Mouse (Mus musculus): ENCODE results near the gene Guca2a.

Guca2a gene

GRCm38 (mm10) chr4:119642666-119643065 is 5.2 kb downstream of the Guca2a start:
- DNase-seq (ENCODE audit: low read depth) = no peak

DNA sequence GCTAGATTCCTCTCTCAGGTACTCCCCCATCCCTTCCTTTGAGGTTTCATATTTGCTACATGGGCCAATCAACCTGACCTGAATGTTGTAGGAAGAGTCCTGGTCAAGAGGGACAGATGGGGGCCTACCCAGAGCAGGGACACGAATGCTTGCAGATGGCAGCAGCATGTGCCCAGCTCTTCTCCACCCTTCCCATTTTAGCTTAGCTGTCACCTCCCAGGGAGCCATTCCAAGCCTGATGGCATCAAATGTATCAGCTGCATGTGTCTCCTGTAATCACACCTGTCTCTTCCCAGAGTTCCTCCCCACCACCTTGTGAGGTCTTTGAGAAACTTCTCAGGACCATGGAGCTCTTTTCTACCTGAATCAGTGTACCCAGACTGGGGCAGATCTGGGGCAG is 19.5 kb downstream of the Guca2a start:
- DNase-seq (ENCODE audit: low read depth) = no peak

DNA sequence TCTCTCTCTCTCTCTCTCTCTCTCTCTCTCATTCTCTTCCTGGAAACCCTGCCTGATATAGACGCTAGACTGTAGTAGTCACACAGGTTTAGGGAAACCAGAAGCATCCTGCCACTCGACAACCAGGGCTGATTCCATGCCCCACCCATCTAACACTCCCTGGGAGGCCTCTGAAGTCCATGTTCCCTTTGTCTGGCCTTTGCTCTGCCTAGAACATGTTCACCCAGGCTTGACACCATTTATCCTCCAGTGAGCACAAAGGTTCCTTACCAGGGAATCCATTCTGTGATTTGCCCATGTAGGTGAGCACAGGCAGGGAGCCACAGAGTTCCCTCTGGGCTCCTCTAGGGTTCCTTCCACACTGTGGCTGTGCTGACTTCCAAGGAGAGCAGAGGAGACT is 20.7 kb downstream of the Guca2a start:
- no peak for DNase-seq (ENCODE audit: low read depth)

GRCm38 (mm10) chr4:119658731-119659130 is 21.2 kb downstream of the Guca2a start, which contains the start of gene Guca2b:
Guca2b (minus strand) TSS chr4:119658954.
- DNase-seq (ENCODE audit: low read depth) = no peak

- DNase-seq (ENCODE audit: low read depth) = no peak
These were observed 22.5 kb downstream of the Guca2a start for GRCm38 (mm10) chr4:119660007-119660406.

GRCm38 (mm10) chr4:119662151-119662550 is 24.6 kb downstream of the Guca2a start:
- DNase-seq (ENCODE audit: low read depth) = no peak

DNA sequence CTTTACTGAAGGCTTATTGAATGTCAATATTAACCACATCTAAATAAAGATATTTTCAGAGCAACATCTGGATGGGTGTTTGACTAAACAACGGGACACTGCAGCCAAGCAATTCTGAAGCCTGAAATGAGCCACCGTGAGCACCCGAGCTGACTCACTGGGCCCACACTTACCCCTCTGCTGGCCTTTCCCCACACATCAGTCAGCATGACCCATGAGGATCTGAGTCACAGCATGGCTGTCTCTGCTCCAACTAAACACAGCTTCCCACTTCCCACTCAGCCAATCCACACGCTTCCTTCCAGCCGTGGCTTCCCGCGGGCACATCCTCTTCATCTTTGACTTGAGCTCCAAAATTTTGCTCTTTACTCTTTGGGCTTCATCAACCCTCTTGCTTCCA is 25.5 kb downstream of the Guca2a start:
- no peak for DNase-seq (ENCODE audit: low read depth)

GRCm38 (mm10) chr4:119663409-119664095 is 26.0 kb downstream of the Guca2a start:
- DNase-seq (ENCODE audit: low read depth) = no peak

DNA sequence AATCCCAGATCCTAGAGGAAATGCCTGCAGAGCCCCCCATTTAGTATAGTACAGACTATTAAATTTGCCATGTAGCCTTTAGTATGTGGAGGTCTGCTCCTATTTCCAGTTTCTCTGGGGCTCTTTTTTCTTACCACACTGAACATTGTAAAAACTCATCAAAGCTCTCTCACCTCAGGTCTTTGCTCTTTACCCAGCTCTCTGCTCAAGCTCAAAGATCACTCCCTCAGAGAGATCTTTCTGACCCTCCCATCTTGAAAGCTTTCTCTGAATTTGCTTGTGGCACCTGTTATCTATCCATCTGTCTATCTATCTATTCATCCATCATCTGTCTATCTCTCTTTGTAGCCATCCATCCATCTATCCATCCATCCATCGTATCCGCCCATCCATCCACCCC is 27.7 kb downstream of the Guca2a start:
- DNase-seq (ENCODE audit: low read depth) = no peak

- no peak for DNase-seq (ENCODE audit: low read depth)
These were observed 28.6 kb downstream of the Guca2a start for GRCm38 (mm10) chr4:119666116-119666515.

GRCm38 (mm10) chr4:119667454-119667853 is 29.9 kb downstream of the Guca2a start:
- peak; percentile 62 for DNase-seq (ENCODE audit: low read depth)

DNA sequence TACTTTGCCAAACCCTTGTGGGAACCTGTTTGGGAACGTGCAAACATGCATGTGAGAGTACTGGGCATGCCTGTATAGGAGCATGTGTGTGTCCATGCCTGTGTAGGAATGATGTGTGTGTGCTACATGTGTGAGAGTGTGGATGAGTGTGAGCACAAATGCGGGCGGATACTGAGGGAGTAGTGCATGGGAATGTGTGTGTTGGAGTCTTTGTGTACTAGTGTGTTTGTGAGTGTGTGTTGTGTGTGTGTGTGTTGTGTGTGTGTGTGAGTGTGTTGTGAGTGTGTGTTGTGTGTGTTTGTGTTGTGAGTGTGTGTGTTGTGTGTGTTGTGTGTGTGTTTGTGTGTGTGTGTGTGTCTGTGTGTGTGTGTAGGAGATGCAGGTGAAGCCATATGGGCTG is 30.7 kb downstream of the Guca2a start:
- no peak for DNase-seq (ENCODE audit: low read depth)

- DNase-seq (ENCODE audit: low read depth) = no peak
These were observed 31.1 kb downstream of the Guca2a start for GRCm38 (mm10) chr4:119668596-119668995.

- DNase-seq (ENCODE audit: low read depth) = no peak
These were observed 32.1 kb downstream of the Guca2a start for GRCm38 (mm10) chr4:119669356-119670209.

GRCm38 (mm10) chr4:119670210-119670555 is 32.7 kb downstream of the Guca2a start:
- DNase-seq (ENCODE audit: low read depth) = no peak

- DNase-seq (ENCODE audit: low read depth) = no peak
These were observed 33.2 kb downstream of the Guca2a start for GRCm38 (mm10) chr4:119670736-119671135.

GRCm38 (mm10) chr4:119671164-119671563 is 33.7 kb downstream of the Guca2a start:
- no peak for DNase-seq (ENCODE audit: low read depth)

GRCm38 (mm10) chr4:119672685-119673084 is 35.2 kb downstream of the Guca2a start:
- no peak for DNase-seq (ENCODE audit: low read depth)

- DNase-seq (ENCODE audit: low read depth) = no peak
These were observed 45.1 kb downstream of the Guca2a start for GRCm38 (mm10) chr4:119682596-119682995.

DNA sequence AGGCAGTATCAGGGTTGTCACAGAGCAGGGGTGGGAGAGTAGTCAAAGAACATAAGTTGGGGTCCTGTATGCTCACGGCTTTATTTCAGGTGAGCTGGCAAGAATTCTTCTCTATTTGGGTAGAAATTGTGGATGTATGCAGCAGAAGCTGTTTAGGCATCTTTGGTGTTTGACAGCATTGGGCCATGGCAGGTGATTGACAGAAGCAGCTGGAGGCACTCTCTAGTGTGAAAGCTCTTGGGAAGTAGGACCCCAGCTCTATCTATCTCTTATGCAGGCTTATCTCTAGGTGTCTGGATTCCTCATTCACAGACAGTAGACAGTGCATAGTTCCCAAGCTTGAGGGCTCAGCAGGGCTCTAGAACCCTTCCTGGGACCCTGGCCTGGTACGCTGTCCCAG is 48.2 kb downstream of the Guca2a start:
- DNase-seq (ENCODE audit: low read depth) = no peak

All from induced T-regulatory cell, adult 2 months (primary cell).